Mouse (Mus musculus) ES-E14 (cell line): ENCODE measurements around the gene Fbxl15.

Source experiments
- HCFC1 ChIP-seq: IDR thresholded peaks from 2 replicates; pipeline ENCODE4 v1.6.1; 2012; ENCODE audit warnings: low read length, inconsistent platforms, borderline replicate concordance; ENCODE audit not compliant: insufficient read depth
- MAFK ChIP-seq: IDR thresholded peaks from 2 replicates; pipeline ENCODE4 v1.6.1; 2014; ENCODE audit warnings: mild to moderate bottlenecking, low read depth, low read length, inconsistent platforms; ENCODE audit not compliant: insufficient read depth
- ZC3H11A ChIP-seq: IDR thresholded peaks from 2 replicates; pipeline ENCODE4 v1.6.1; 2012; ENCODE audit warnings: low read depth, mild to moderate bottlenecking, inconsistent platforms, low read length, borderline replicate concordance
- ZNF384 ChIP-seq: IDR thresholded peaks from 2 replicates; pipeline ENCODE4 v1.6.1; 2012; ENCODE audit warnings: low read depth, low read length, inconsistent platforms

DNA sequence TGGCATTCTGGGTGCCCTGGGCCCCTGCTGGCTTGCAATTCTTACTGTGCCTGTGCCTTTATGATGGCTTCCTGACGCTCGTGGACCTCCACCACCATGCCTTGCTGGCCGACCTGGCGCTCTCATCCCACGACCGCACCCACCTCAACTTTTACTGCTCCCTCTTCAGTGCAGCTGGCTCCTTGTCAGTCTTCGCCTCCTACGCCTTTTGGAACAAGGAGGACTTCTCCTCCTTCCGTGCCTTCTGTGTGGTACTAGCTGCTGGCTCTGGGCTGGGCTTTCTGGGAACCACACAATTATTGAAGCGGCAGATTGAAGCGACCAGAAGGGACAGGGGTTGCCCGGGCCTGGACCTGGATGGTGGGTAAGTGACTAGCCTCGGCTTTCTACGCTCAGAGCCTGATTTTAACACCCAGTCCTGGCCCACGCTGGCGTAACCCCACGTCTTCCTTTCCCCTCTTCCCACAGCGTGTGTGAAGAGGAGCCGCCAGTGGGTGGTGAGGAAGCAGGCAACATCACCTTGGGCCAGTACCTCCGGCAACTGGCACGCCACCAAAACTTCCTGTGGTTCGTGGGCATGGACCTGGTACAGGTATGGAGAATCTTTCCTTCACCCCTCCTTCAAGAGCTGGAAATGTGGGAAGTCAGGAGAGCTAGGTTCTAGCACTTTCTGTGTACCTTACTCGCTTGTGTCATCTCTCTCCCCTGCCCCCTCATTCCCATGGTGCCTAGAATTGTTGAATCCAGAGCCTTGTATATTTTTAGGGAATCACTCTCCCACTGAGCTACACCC lies 40.0 kb downstream of the Fbxl15 start:
- TF ChIP-seq HCFC1 (no peak), MAFK (no peak), ZNF384 (no peak), ZC3H11A (no peak)
